Mouse (Mus musculus): ENCODE measurements around the gene Alkbh4. TPM values are rescaled to one million over a fixed set of nuclear protein-coding genes. Genes with fewer than 3 reads are reported as not detected.
A peak's percentile ranks its signal among the peaks of the same experiment; 100 is the strongest.

Gene Alkbh4
- polyA plus RNA-seq, 1 experiment: 19.7 TPM

- peak; percentile 48 for DNase-seq (ENCODE audit: low read depth, low spot score)
- WGBS: 11% methylated on average over 17 of the region's 17 CpGs
Observed at GRCm38 (mm10) chr5:136171363-136172341, 35.7 kb downstream of the Alkbh4 start.

- no peak for DNase-seq (ENCODE audit: low read depth, low spot score)
- 29% methylated on average over 9 of the region's 9 CpGs for WGBS
Observed at GRCm38 (mm10) chr5:136172939-136173338, 37.0 kb downstream of the Alkbh4 start.

- DNase-seq (ENCODE audit: low read depth, low spot score): peak; percentile 89
- 5% methylated on average over 9 of the region's 9 CpGs for WGBS
Observed at GRCm38 (mm10) chr5:136173606-136174463, 37.9 kb downstream of the Alkbh4 start.

GRCm38 (mm10) chr5:136179594-136179993, 43.6 kb downstream of the Alkbh4 start:
- WGBS: 71% methylated on average over 5 of the region's 5 CpGs

GRCm38 (mm10) chr5:136181197-136181596, 45.3 kb downstream of the Alkbh4 start:
- WGBS: 89% methylated on average over 6 of the region's 6 CpGs
- DNase-seq (ENCODE audit: low read depth, low spot score): no peak

More at GRCm38 (mm10) chr5:136179594-136179993, 43.6 kb downstream of the Alkbh4 start:
- DNase-seq (ENCODE audit: low read depth, low spot score): no peak

GRCm38 (mm10) chr5:136182049-136182448, 46.1 kb downstream of the Alkbh4 start:
- no peak for DNase-seq (ENCODE audit: low read depth, low spot score)
- 91% methylated on average over 6 of the region's 6 CpGs for WGBS

GRCm38 (mm10) chr5:136182830-136183229, 46.9 kb downstream of the Alkbh4 start:
- WGBS: 91% methylated on average over 4 of the region's 4 CpGs
- DNase-seq (ENCODE audit: low read depth, low spot score): no peak

GRCm38 (mm10) chr5:136183766-136184165, 47.8 kb downstream of the Alkbh4 start:
- 87% methylated on average over 7 of the region's 7 CpGs for WGBS
- DNase-seq (ENCODE audit: low read depth, low spot score): no peak

GRCm38 (mm10) chr5:136186723-136187122, 50.8 kb downstream of the Alkbh4 start:
- no peak for DNase-seq (ENCODE audit: low read depth, low spot score)
- whole genome bisulfite sequencing: 25% methylated on average over 4 of the region's 4 CpGs

Other genes with a start within 250 kb of the Alkbh4 start
- gene Hspb1, start 248.2 kb upstream of the Alkbh4 start, polyA plus RNA-seq (2012; rRNA removed): 119 and 133 TPM in 2 replicates
- gene Ywhag, start 201.5 kb upstream of the Alkbh4 start, polyA plus RNA-seq (2012; rRNA removed): 41.6 and 44.1 TPM in 2 replicates
- 4.6 and 4.9 TPM in 2 replicates for gene Ssc4d, start 161.6 kb upstream of the Alkbh4 start, polyA plus RNA-seq (2012; rRNA removed)
- gene Zp3, start 156.0 kb upstream of the Alkbh4 start, polyA plus RNA-seq (2012; rRNA removed): not detected in 2 replicates
- 10.1 and 13.6 TPM in 2 replicates for gene Dtx2, start 141.3 kb upstream of the Alkbh4 start, polyA plus RNA-seq (2012; rRNA removed)
- gene Upk3b, start 97.7 kb upstream of the Alkbh4 start, polyA plus RNA-seq (2012; rRNA removed): 4.0 and 10.9 TPM in 2 replicates
- gene Upk3bl, start 81.7 kb upstream of the Alkbh4 start, polyA plus RNA-seq (2012; rRNA removed): 1.3 and 1.6 TPM in 2 replicates
- gene Rasa4, start 52.2 kb upstream of the Alkbh4 start, polyA plus RNA-seq (2012; rRNA removed): 30.9 and 33.5 TPM in 2 replicates
- gene Polr2j, start 19.5 kb upstream of the Alkbh4 start, polyA plus RNA-seq (2012; rRNA removed): 106 and 116 TPM in 2 replicates
- 20.9 and 25.0 TPM in 2 replicates for gene Lrwd1, start 72 bp upstream of the Alkbh4 start, polyA plus RNA-seq (2012; rRNA removed)
- 25.3 and 37.0 TPM in 2 replicates for gene Orai2, start 34.6 kb downstream of the Alkbh4 start, polyA plus RNA-seq (2012; rRNA removed)
- 10.4 and 12.0 TPM in 2 replicates for gene Prkrip1, start 62.8 kb downstream of the Alkbh4 start, polyA plus RNA-seq (2012; rRNA removed)
- 4.1 and 4.2 TPM in 2 replicates for gene Sh2b2, start 110.4 kb downstream of the Alkbh4 start, polyA plus RNA-seq (2012; rRNA removed)